Mouse (Mus musculus) midbrain, embryonic 13.5 days (tissue): ENCODE data around the gene Abhd16b. TPM values are rescaled to one million over a fixed set of nuclear protein-coding genes. Genes with fewer than 3 reads are reported as not detected.

ENCODE experiments used
- ATAC-seq: fragments of 200-750 bp; cut with Nextera tagmentation; 2 replicates; pipeline ENCODE4 v1.8.0; 2017; ENCODE audit warnings: mild to moderate bottlenecking, moderate TSS enrichment, moderate library complexity
- H3K27ac ChIP-seq: fragments of 300-500 bp; sonication (generic); 2 replicates; pipeline ENCODE4 v1.5.1; 2015; ENCODE audit warnings: inconsistent platforms, mild to moderate bottlenecking, moderate library complexity
- H3K27me3 ChIP-seq: fragments of 300-500 bp; sonication (generic); 2 replicates; pipeline ENCODE4 v1.6.1; 2015; ENCODE audit warnings: mild to moderate bottlenecking, inconsistent platforms
- H3K36me3 ChIP-seq: fragments of 300-500 bp; sonication (generic); 2 replicates; pipeline ENCODE4 v1.6.1; 2015; ENCODE audit warnings: mild to moderate bottlenecking, inconsistent platforms
- H3K4me1 ChIP-seq: fragments of 300-500 bp; sonication (generic); replicated peaks from 2 replicates; pipeline ENCODE4 v1.6.1; 2015; ENCODE audit warnings: inconsistent platforms
- H3K4me2 ChIP-seq: fragments of 300-500 bp; sonication (generic); replicated peaks from 2 replicates; pipeline ENCODE4 v1.6.1; 2015; ENCODE audit warnings: moderate library complexity, mild to moderate bottlenecking, inconsistent platforms
- H3K4me3 ChIP-seq: fragments of 300-500 bp; sonication (generic); replicated peaks from 2 replicates; pipeline ENCODE4 v1.5.1; 2015; ENCODE audit warnings: mild to moderate bottlenecking, inconsistent platforms
- H3K9ac ChIP-seq: fragments of 300-500 bp; sonication (generic); replicated peaks from 2 replicates; pipeline ENCODE4 v1.6.1; 2015; ENCODE audit warnings: mild to moderate bottlenecking, inconsistent platforms
- H3K9me3 ChIP-seq: fragments of 300-500 bp; sonication (generic); 2 replicates; pipeline ENCODE4 v1.6.1; 2016; ENCODE audit warnings: mild to moderate bottlenecking, inconsistent platforms
- WGBS: fragments of 180-500 bp; shearing (Covaris S2); methylation state at CpG from one replicate; pipeline ENCODE4 v1.1.7; 2015; 5-methylcytosine and 5-hydroxymethylcytosine counted together
- polyA plus RNA-seq: library from polyadenylated mRNA; unstranded; fragments of >200 nt; fragmentation: Nextera tagmentation; extraction: Ambion mirVana; gene quantifications from 2 replicates; pipeline ENCODE4 v1.2.1, GENCODE M21; 2015

Gene Abhd16b
- polyA plus RNA-seq, 1 experiment from 2014 or later, result not detected

- peak; percentile 98 for ATAC-seq
- Histone ChIP-seq H3K4me1 (peaks cover 41% of the 10 kb centered on the region), H3K4me2 (peak within 1 kb of the TSS; percentile 62), H3K27ac (peak within 1 kb of the TSS; percentile 98), H3K36me3 (peaks cover 22% of the 10 kb centered on the region), H3K9me3 (no peaks in the 10 kb centered on the region), H3K4me3 (peak within 1 kb of the TSS; percentile 96), H3K27me3 (no peaks in the 10 kb centered on the region), H3K9ac (peak within 1 kb of the TSS; percentile 96)
- WGBS, result under 1% methylated on average over 73 of the region's 74 CpGs
These were observed 27.3 kb downstream of the Abhd16b start, which contains the start of gene Dnajc5 for GRCm38 (mm10) chr2:181520118-181520935. Gene Dnajc5, plus strand, starts transcription at chr2:181520485.

GRCm38 (mm10) chr2:181520936-181521227 lies 27.9 kb downstream of the Abhd16b start:
- peak overlapping the region; percentile 62 for H3K4me2 ChIP-seq
- no peaks in the 10 kb centered on the region for H3K27me3 ChIP-seq
- peak overlapping the region; percentile 96 for H3K4me3 ChIP-seq
- no peaks in the 10 kb centered on the region for H3K9me3 ChIP-seq
- H3K36me3 ChIP-seq, result peaks cover 18% of the 10 kb centered on the region
- H3K27ac ChIP-seq, result peak overlapping the region; percentile 98
- H3K4me1 ChIP-seq, result peaks cover 41% of the 10 kb centered on the region
- ATAC-seq, result no peak
- H3K9ac ChIP-seq, result peak overlapping the region; percentile 96
- 0% methylated on average over 17 of the region's 17 CpGs for WGBS

GRCm38 (mm10) chr2:181521491-181521890 lies 28.5 kb downstream of the Abhd16b start:
- peak overlapping the region; percentile 62 for H3K4me2 ChIP-seq
- H3K27me3 ChIP-seq, result no peaks in the 10 kb centered on the region
- 61% methylated on average over 10 of the region's 10 CpGs for WGBS
- H3K27ac ChIP-seq, result no peak overlapping the region
- peak overlapping the region; percentile 96 for H3K4me3 ChIP-seq
- peaks cover 41% of the 10 kb centered on the region for H3K4me1 ChIP-seq
- peaks cover 12% of the 10 kb centered on the region for H3K36me3 ChIP-seq
- H3K9ac ChIP-seq, result peak overlapping the region; percentile 96
- no peaks in the 10 kb centered on the region for H3K9me3 ChIP-seq
- no peak for ATAC-seq

- Histone ChIP-seq H3K4me1 (peaks cover 41% of the 10 kb centered on the region), H3K27me3 (no peaks in the 10 kb centered on the region), H3K27ac (no peak overlapping the region), H3K9ac (no peak overlapping the region), H3K9me3 (no peaks in the 10 kb centered on the region), H3K4me3 (no peak overlapping the region), H3K36me3 (peaks cover 3% of the 10 kb centered on the region; the same call in 1 of the 2 replicates), H3K4me2 (no peak overlapping the region)
- 71% methylated on average over 5 of the region's 5 CpGs for WGBS
- ATAC-seq, result no peak
These were observed 29.8 kb downstream of the Abhd16b start for GRCm38 (mm10) chr2:181522811-181523210.

- H3K36me3 ChIP-seq, result peaks cover 21% of the 10 kb centered on the region; the same call in 1 of the 2 replicates
- H3K9ac ChIP-seq, result no peak overlapping the region
- H3K4me2 ChIP-seq, result no peak overlapping the region
- no peak overlapping the region for H3K27ac ChIP-seq
- H3K4me3 ChIP-seq, result no peak overlapping the region
- WGBS, result 95% methylated on average over 5 of the region's 5 CpGs
- no peak for ATAC-seq
- H3K27me3 ChIP-seq, result no peaks in the 10 kb centered on the region
- H3K9me3 ChIP-seq, result no peaks in the 10 kb centered on the region
- peaks cover 26% of the 10 kb centered on the region for H3K4me1 ChIP-seq
These were observed 32.5 kb downstream of the Abhd16b start for GRCm38 (mm10) chr2:181525526-181525925.

GRCm38 (mm10) chr2:181529076-181529475 lies 36.1 kb downstream of the Abhd16b start:
- H3K9me3 ChIP-seq, result 0 out of 2 replicates have a peak, but pooled peaks cover 6% of the 10 kb centered on the region
- H3K4me2 ChIP-seq, result no peak overlapping the region
- ATAC-seq, result no peak
- 91% methylated on average over 1 of the region's 1 CpGs for WGBS
- H3K27me3 ChIP-seq, result no peaks in the 10 kb centered on the region
- peaks cover 4% of the 10 kb centered on the region; the same call in 1 of the 2 replicates for H3K4me1 ChIP-seq
- H3K9ac ChIP-seq, result no peak overlapping the region
- peaks cover 43% of the 10 kb centered on the region for H3K36me3 ChIP-seq
- H3K27ac ChIP-seq, result no peak overlapping the region
- no peak overlapping the region for H3K4me3 ChIP-seq

- WGBS, result 99% methylated on average over 3 of the region's 3 CpGs
These were observed 39.6 kb downstream of the Abhd16b start for GRCm38 (mm10) chr2:181532589-181532988.

GRCm38 (mm10) chr2:181536410-181536809 lies 43.4 kb downstream of the Abhd16b start:
- no peaks in the 10 kb centered on the region for H3K27me3 ChIP-seq
- no peak overlapping the region for H3K4me3 ChIP-seq
- H3K9me3 ChIP-seq, result 0 out of 2 replicates have a peak, but pooled peaks cover 6% of the 10 kb centered on the region
- WGBS, result 96% methylated on average over 2 of the region's 2 CpGs
- no peak overlapping the region for H3K9ac ChIP-seq
- H3K4me2 ChIP-seq, result no peak overlapping the region
- no peak for ATAC-seq
- H3K36me3 ChIP-seq, result peaks cover 15% of the 10 kb centered on the region
- H3K27ac ChIP-seq, result no peak overlapping the region
- peaks cover 9% of the 10 kb centered on the region for H3K4me1 ChIP-seq

More at GRCm38 (mm10) chr2:181532589-181532988, 39.6 kb downstream of the Abhd16b start:
- Histone ChIP-seq H3K27ac (no peak overlapping the region), H3K36me3 (peaks cover 42% of the 10 kb centered on the region), H3K27me3 (no peaks in the 10 kb centered on the region), H3K9ac (no peak overlapping the region), H3K4me2 (no peak overlapping the region), H3K9me3 (0 out of 2 replicates have a peak, but pooled peaks cover 6% of the 10 kb centered on the region), H3K4me1 (peaks cover 2% of the 10 kb centered on the region), H3K4me3 (no peak overlapping the region)
- no peak for ATAC-seq

- Histone ChIP-seq H3K27me3 (no peaks in the 10 kb centered on the region), H3K4me1 (peaks cover 9% of the 10 kb centered on the region), H3K9ac (peak overlapping the region; percentile 28; the same call in 1 of the 2 replicates), H3K4me2 (no peak overlapping the region), H3K36me3 (peaks cover 3% of the 10 kb centered on the region; the same call in 1 of the 2 replicates), H3K9me3 (no peaks in the 10 kb centered on the region), H3K4me3 (no peak overlapping the region), H3K27ac (peak overlapping the region; percentile 65)
- 88% methylated on average over 2 of the region's 2 CpGs for WGBS
- ATAC-seq, result peak; percentile 77
These were observed 44.5 kb downstream of the Abhd16b start for GRCm38 (mm10) chr2:181537444-181538047.

GRCm38 (mm10) chr2:181541761-181542380 lies 48.9 kb downstream of the Abhd16b start:
- H3K9me3 ChIP-seq, result no peaks in the 10 kb centered on the region
- H3K9ac ChIP-seq, result no peak overlapping the region
- ATAC-seq, result no peak
- peaks cover 11% of the 10 kb centered on the region for H3K36me3 ChIP-seq
- H3K4me1 ChIP-seq, result peaks cover 9% of the 10 kb centered on the region
- no peak overlapping the region for H3K4me3 ChIP-seq
- H3K27ac ChIP-seq, result no peak overlapping the region
- H3K27me3 ChIP-seq, result no peaks in the 10 kb centered on the region
- 95% methylated on average over 6 of the region's 6 CpGs for WGBS
- no peak overlapping the region for H3K4me2 ChIP-seq
